Mouse (Mus musculus) MEL (cell line): ENCODE results near the gene Cacna1c. TPM values are rescaled to one million over a fixed set of nuclear protein-coding genes. Genes with fewer than 3 reads are reported as not detected.
"Not testable (repeated sequence)": the region's sequence is repeated elsewhere in the genome, so short reads cannot be mapped to it uniquely, and the experiment has no call there.

ENCODE experiments used
- DNase-seq: peaks from one replicate; pipeline ENCODE4 v3.0.0; 2011; ENCODE audit warnings: low read depth, low spot score
- H3K27ac ChIP-seq: 2 replicates; pipeline ENCODE4 v1.5.1; 2012; ENCODE audit warnings: low read depth, mild to moderate bottlenecking, control low read depth, low read length, moderate library complexity; ENCODE audit not compliant: control insufficient read depth
- H3K27me3 ChIP-seq, 2 experiments: fragments of 150-350 bp in 1 of 2; sonication (generic) in 1 of 2; 2 replicates each; pipeline ENCODE4 v1.6.1; 2012; ENCODE audit warnings: low read length in 2 of 2, mild to moderate bottlenecking in 2 of 2, improper control_type of control experiment in 1 of 2, moderate library complexity in 1 of 2; ENCODE audit not compliant: insufficient read depth in 2 of 2, control insufficient read depth in 1 of 2
- H3K36me3 ChIP-seq, 2 experiments: 2 replicates each; pipeline ENCODE4 v1.6.1; 2012 to 2014; ENCODE audit warnings: low read length in 2 of 2, improper control_type of control experiment in 1 of 2, inconsistent platforms in 1 of 2, mild to moderate bottlenecking in 1 of 2; ENCODE audit not compliant: insufficient read depth in 2 of 2, control insufficient read depth in 1 of 2
- H3K4me1 ChIP-seq, 2 experiments: fragments of 150-350 bp in 1 of 2; sonication (generic) in 1 of 2; 2 replicates each; pipeline ENCODE4 v1.6.1; 2012; ENCODE audit warnings: low read length in 2 of 2, improper control_type of control experiment in 1 of 2, mild to moderate bottlenecking in 1 of 2; ENCODE audit not compliant: insufficient read depth in 2 of 2, control insufficient read depth in 1 of 2
- H3K4me3 ChIP-seq, 2 experiments: fragments of 150-350 bp in 1 of 2; sonication (generic) in 1 of 2; 2 replicates each; pipeline ENCODE4 v1.5.1; 2012; ENCODE audit warnings: low read depth in 2 of 2, low read length in 2 of 2, mild to moderate bottlenecking in 2 of 2, moderate library complexity in 2 of 2, control low read depth in 1 of 2, improper control_type of control experiment in 1 of 2; ENCODE audit not compliant: control insufficient read depth in 1 of 2, insufficient read depth in 1 of 2
- H3K79me2 ChIP-seq: 2 replicates; pipeline ENCODE4 v1.6.1; 2012; ENCODE audit warnings: mild to moderate bottlenecking, low read length, moderate library complexity; ENCODE audit not compliant: control insufficient read depth, poor library complexity, insufficient read depth
- H3K9ac ChIP-seq: 2 replicates; pipeline ENCODE4 v1.6.1; 2012; ENCODE audit warnings: low read depth, mild to moderate bottlenecking, control low read depth, low read length, moderate library complexity; ENCODE audit not compliant: control insufficient read depth, poor library complexity, severe bottlenecking
- H3K9me3 ChIP-seq: fragments of 150-350 bp; sonication (generic); replicated peaks from 2 replicates; pipeline ENCODE4 v1.6.1; 2012; ENCODE audit warnings: mild to moderate bottlenecking, low read length, improper control_type of control experiment, moderate library complexity; ENCODE audit not compliant: insufficient read depth
- BHLHE40 ChIP-seq: IDR thresholded peaks from 2 replicates; pipeline ENCODE4 v1.6.1; 2012; ENCODE audit warnings: low read depth, mild to moderate bottlenecking, inconsistent platforms, low read length, improper control_type of control experiment, borderline replicate concordance
- CHD2 ChIP-seq: IDR thresholded peaks from 2 replicates; pipeline ENCODE4 v1.6.1; 2011; ENCODE audit warnings: low read length, improper control_type of control experiment
- E2F4 ChIP-seq: IDR thresholded peaks from 2 replicates; pipeline ENCODE4 v1.6.1; 2011; ENCODE audit warnings: low read depth, low read length, improper control_type of control experiment, borderline replicate concordance
- GABPA ChIP-seq: IDR thresholded peaks from 2 replicates; pipeline ENCODE4 v1.6.1; 2012; ENCODE audit warnings: low read depth, mild to moderate bottlenecking, inconsistent platforms, low read length, improper control_type of control experiment, moderate library complexity
- JUND ChIP-seq: IDR thresholded peaks from 2 replicates; pipeline ENCODE4 v1.6.1; 2011; ENCODE audit warnings: low read depth, mild to moderate bottlenecking, improper control_type of control experiment, low read length
- KAT2A ChIP-seq: conservative IDR thresholded peaks from 2 replicates; pipeline ENCODE4 v1.6.1; 2012; ENCODE audit warnings: low read depth, low read length, improper control_type of control experiment, inconsistent platforms
- MAFK ChIP-seq: IDR thresholded peaks from 2 replicates; pipeline ENCODE4 v1.6.1; 2011; ENCODE audit warnings: low read depth, mild to moderate bottlenecking, low read length, improper control_type of control experiment, borderline replicate concordance
- MAZ ChIP-seq: IDR thresholded peaks from 2 replicates; pipeline ENCODE4 v1.6.1; 2012; ENCODE audit warnings: low read depth, mild to moderate bottlenecking, inconsistent platforms, low read length, improper control_type of control experiment
- MEF2A ChIP-seq: IDR thresholded peaks from 2 replicates; pipeline ENCODE4 v1.6.1; 2014; ENCODE audit warnings: low read depth, mild to moderate bottlenecking, inconsistent platforms, low read length, improper control_type of control experiment; ENCODE audit not compliant: poor library complexity, insufficient replicate concordance, severe bottlenecking; ENCODE audit errors: extremely low read depth
- MXI1 ChIP-seq: IDR thresholded peaks from 2 replicates; pipeline ENCODE4 v1.6.1; 2011; ENCODE audit warnings: mild to moderate bottlenecking, low read depth, low read length, improper control_type of control experiment
- POLR2A ChIP-seq, 2 experiments: IDR thresholded peaks; 2 replicates each; pipeline ENCODE4 v1.6.1; 2011 to 2012; ENCODE audit warnings: low read length in 2 of 2, mild to moderate bottlenecking in 2 of 2, control low read depth in 1 of 2, improper control_type of control experiment in 1 of 2, low read depth in 1 of 2, moderate library complexity in 1 of 2; ENCODE audit not compliant: control insufficient read depth in 1 of 2, insufficient read depth in 1 of 2, poor library complexity in 1 of 2
- POLR2AphosphoS2 ChIP-seq: IDR thresholded peaks from 2 replicates; pipeline ENCODE4 v1.6.1; 2011; ENCODE audit warnings: low read length, improper control_type of control experiment
- POLR2AphosphoS5 ChIP-seq: IDR thresholded peaks from 2 replicates; pipeline ENCODE4 v1.6.1; 2012; ENCODE audit warnings: low read depth, borderline replicate concordance, mild to moderate bottlenecking, inconsistent platforms, low read length, moderate library complexity, mixed read lengths
- RCOR1 ChIP-seq: IDR thresholded peaks from 2 replicates; pipeline ENCODE4 v1.6.1; 2012; ENCODE audit warnings: low read depth, mild to moderate bottlenecking, inconsistent platforms, low read length, improper control_type of control experiment
- SIN3A ChIP-seq: IDR thresholded peaks from 2 replicates; pipeline ENCODE4 v1.6.1; 2012; ENCODE audit warnings: low read length, improper control_type of control experiment, inconsistent platforms
- SMC3 ChIP-seq: IDR thresholded peaks from 2 replicates; pipeline ENCODE4 v1.6.1; 2011; ENCODE audit warnings: low read depth, low read length, improper control_type of control experiment
- TCF12 ChIP-seq: IDR thresholded peaks from 2 replicates; pipeline ENCODE4 v1.6.1; 2014; ENCODE audit warnings: low read depth, mild to moderate bottlenecking, inconsistent platforms, low read length, improper control_type of control experiment, moderate library complexity
- UBTF ChIP-seq: IDR thresholded peaks from 2 replicates; pipeline ENCODE4 v1.6.1; 2012; ENCODE audit warnings: low read depth, mild to moderate bottlenecking, inconsistent platforms, low read length, improper control_type of control experiment, moderate library complexity, borderline replicate concordance; ENCODE audit not compliant: insufficient read depth
- ZC3H11A ChIP-seq: IDR thresholded peaks from 2 replicates; pipeline ENCODE4 v1.6.1; 2012; ENCODE audit warnings: low read depth, mild to moderate bottlenecking, inconsistent platforms, low read length, improper control_type of control experiment
- ZKSCAN1 ChIP-seq: IDR thresholded peaks from 2 replicates; pipeline ENCODE4 v1.6.1; 2012; ENCODE audit warnings: low read depth, mild to moderate bottlenecking, inconsistent platforms, low read length, improper control_type of control experiment, moderate library complexity
- ZMIZ1 ChIP-seq: IDR thresholded peaks from 2 replicates; pipeline ENCODE4 v1.6.1; 2012; ENCODE audit warnings: low read depth, mild to moderate bottlenecking, inconsistent platforms, low read length, improper control_type of control experiment, moderate library complexity
- ZNF384 ChIP-seq: IDR thresholded peaks from 2 replicates; pipeline ENCODE4 v1.6.1; 2012; ENCODE audit warnings: low read depth, mild to moderate bottlenecking, inconsistent platforms, low read length, improper control_type of control experiment
- polyA plus RNA-seq, 2 experiments: library from polyadenylated mRNA; stranded (reverse) in 1 of 2; unstranded in 1 of 2; fragments of >175 nt in 1 of 2; fragments of >200 nt in 1 of 2; gene quantifications; 2 replicates each; pipeline versions ENCODE4 v1.2.1 to v1.2.4; 2012; ENCODE audit warnings: low replicate concordance in 2 of 2, low read depth in 1 of 2; ENCODE audit not compliant: insufficient read length in 2 of 2, insufficient read depth in 1 of 2, missing spikeins in 1 of 2
- total RNA-seq: library from RNA; depleted of rRNA; stranded (reverse); fragments of 300-350 nt; gene quantifications from 2 replicates; pipeline ENCODE4 v1.2.3, GENCODE M21; 2012

Cacna1c gene
- total and polyA plus RNA-seq, 3 experiments = 3.4 to 4.4 TPM; not detected in 1

GRCm38 (mm10) chr6:119213375-119213774 lies 17.2 kb upstream of the Cacna1c start:
- no peaks in the 10 kb centered on the region for H3K27me3 ChIP-seq
- TF ChIP-seq POLR2A (IDR thresholded peaks at IDR 0.05; ENCODE audit: control insufficient read depth in 1 of 2, insufficient read depth in 1 of 2, low read depth in 1 of 2, low read length in 2 of 2, poor library complexity in 1 of 2) (no peak), POLR2AphosphoS2 (no peak), BHLHE40 (no peak)
- TF ChIP-seq, all 39 proteins: peak for 0
- Histone ChIP-seq H3K9ac (no peak overlapping the region), H3K36me3 (peaks cover 0 to 3% of the 10 kb centered on the region in 2 experiments; a peak in 1 of 4 replicates), H3K4me1 (no peaks in the 10 kb centered on the region), H3K4me3 (no peak overlapping the region), H3K9me3 (no peaks in the 10 kb centered on the region), H3K79me2 (no peaks in the 10 kb centered on the region), H3K27ac (no peak overlapping the region)
- DNase-seq = no peak

GRCm38 (mm10) chr6:119206006-119206405 lies 9.8 kb upstream of the Cacna1c start:
- H3K9me3 ChIP-seq, H3K36me3 ChIP-seq, H3K4me3 ChIP-seq, DNase-seq, H3K79me2 ChIP-seq, H3K27me3 ChIP-seq, H3K4me1 ChIP-seq, H3K9ac ChIP-seq, H3K27ac ChIP-seq: not testable (repeated sequence)
- TF ChIP-seq ZNF384 = 0 out of 2 replicates have a peak, but pooled peaks have one; percentile 0

- no peaks in the 10 kb centered on the region for H3K9me3 ChIP-seq
- H3K4me1 ChIP-seq = no peaks in the 10 kb centered on the region
- H3K27ac ChIP-seq = no peak overlapping the region
- H3K27me3 ChIP-seq = no peaks in the 10 kb centered on the region
- no peaks in the 10 kb centered on the region for H3K36me3 ChIP-seq
- H3K4me3 ChIP-seq = no peak overlapping the region
- no peak overlapping the region for H3K9ac ChIP-seq
- no peaks in the 10 kb centered on the region for H3K79me2 ChIP-seq
- TF ChIP-seq JUND (no peak), ZMIZ1 (no peak), KAT2A (no peak), POLR2AphosphoS5 (no peak), E2F4 (no peak), MEF2A (no peak), BHLHE40 (no peak), UBTF (no peak), ZKSCAN1 (no peak), SMC3 (no peak), MXI1 (no peak), POLR2A (IDR thresholded peaks at IDR 0.05; ENCODE audit: control insufficient read depth in 1 of 2, insufficient read depth in 1 of 2, low read depth in 1 of 2, low read length in 2 of 2, poor library complexity in 1 of 2) (no peak), MAFK (no peak), TCF12 (no peak), MAZ (no peak), RCOR1 (no peak), ZC3H11A (no peak), CHD2 (no peak), GABPA (no peak), SIN3A (no peak)
- no peak for DNase-seq
These were observed 8.7 kb upstream of the Cacna1c start for GRCm38 (mm10) chr6:119204915-119205314.
